In the genomic region with DNA sequence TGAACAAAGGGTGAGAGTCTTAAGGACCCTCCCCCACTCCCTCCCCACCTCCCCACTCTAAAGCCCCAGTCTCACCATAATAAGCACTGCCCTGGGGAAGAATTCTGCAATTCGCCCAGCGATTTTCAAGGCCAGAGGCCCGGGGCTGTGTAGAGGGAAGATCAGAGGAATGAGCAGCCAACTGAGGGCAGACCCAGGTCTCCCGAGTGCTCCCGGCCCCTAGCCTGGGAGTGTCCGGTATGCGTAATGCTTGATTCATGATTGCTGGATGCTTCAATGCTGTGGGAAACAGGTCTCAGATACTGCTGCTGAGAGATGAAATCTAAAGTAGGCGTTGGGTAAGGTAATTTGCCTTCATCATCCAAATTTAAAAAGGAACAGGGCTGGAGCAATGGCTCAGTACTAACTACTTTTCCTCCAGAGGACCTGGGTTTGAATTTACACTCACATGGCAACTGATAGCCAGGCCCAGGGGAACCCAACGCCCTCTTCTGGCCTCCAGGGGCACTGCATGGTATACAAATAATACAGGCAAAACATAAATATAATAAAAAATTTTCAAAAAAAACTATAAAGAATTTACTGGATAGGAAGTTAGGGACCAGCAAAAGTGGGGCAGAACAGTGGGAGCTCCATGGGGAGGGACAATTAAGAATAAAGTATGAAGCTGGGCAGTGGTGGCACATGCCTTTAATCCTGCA, we compare ENCODE assay signal across 17 mouse cellular contexts. TPM values are rescaled to one million over a fixed set of nuclear protein-coding genes. Genes with fewer than 3 reads are reported as not detected.
DNase-seq lines count a peak whose midpoint lies in the region; ATAC-seq lines count a peak whose summit lies in the region.
"Had no signal": no experiment of that assay in that cellular context is flagged by ENCODE, and none has a peak within 500 bp of the region (broad histone marks: within the 10 kb centered on the region; RNA-seq: fewer than 3 reads in every experiment).

No protein-coding gene starts in this region.

- no peak overlapping the region for H3K4me2 ChIP-seq in liver, embryonic 11.5 days
- H3K4me2 ChIP-seq in liver, embryonic 15.5 days, result no peak overlapping the region
- H3K4me2 ChIP-seq: kidney, embryonic 15.5 days had no signal

- no peak overlapping the region; the same call in 1 of the 2 replicates for H3K27ac ChIP-seq in liver, embryonic 11.5 days (ENCODE audit: low read depth, low read length)
- 0 out of 2 replicates have a peak overlapping the region, but pooled peaks have one; percentile 10 for H3K27ac ChIP-seq in liver, embryonic 15.5 days (replicated peaks)
- H3K27ac ChIP-seq: kidney, embryonic 15.5 days had no signal

- H3K9ac ChIP-seq in liver, embryonic 11.5 days (ENCODE audit: low read depth, low read length), result no peak overlapping the region
- no peak overlapping the region for H3K9ac ChIP-seq in liver, embryonic 15.5 days
- H3K9ac ChIP-seq: kidney, embryonic 15.5 days had no signal

- peaks cover 13% of the 10 kb centered on the region; the same call in 1 of the 2 replicates for H3K36me3 ChIP-seq in liver, embryonic 11.5 days (ENCODE audit: control insufficient read depth, insufficient read depth, low read length)
- H3K36me3 ChIP-seq in liver, embryonic 15.5 days (replicated peaks), result peaks cover 31% of the 10 kb centered on the region

- H3K4me1 ChIP-seq in liver, embryonic 11.5 days (replicated peaks; ENCODE audit: control insufficient read depth, insufficient read depth, low read length), result peaks cover 40% of the 10 kb centered on the region
- H3K4me1 ChIP-seq in liver, embryonic 15.5 days (replicated peaks), result peaks cover 72% of the 10 kb centered on the region

- DNase-seq in adrenal gland, adult 2 months, result peak; percentile 64
- no peak for DNase-seq in adrenal gland, postnatal 10 days
- peak; percentile 30 for DNase-seq in liver
- DNase-seq in liver, embryonic 11.5 days (ENCODE audit: low spot score), result no peak
- peak; percentile 14 for DNase-seq in MEL-GATA-1-ER (ENCODE audit: extremely low read depth, low read depth)
- DNase-seq in gastrocnemius, adult 18-20 months (ENCODE audit: low spot score), result no peak
- no peak for DNase-seq in ovary, adult 18-20 months (ENCODE audit: low spot score)
- DNase-seq: adrenal gland, postnatal 25 days; gastrocnemius, postnatal 10 days; heart, postnatal 10 days; lung, postnatal 14 days; thymus, postnatal 36 days had no signal

- H3K27me3 ChIP-seq in liver, embryonic 11.5 days (replicated peaks; ENCODE audit: control insufficient read depth, insufficient read depth, low read length), result no peaks in the 10 kb centered on the region
- H3K27me3 ChIP-seq in liver, embryonic 15.5 days, result no peaks in the 10 kb centered on the region
- H3K27me3 ChIP-seq: kidney, embryonic 15.5 days had no signal

- ATAC-seq in liver, embryonic 11.5 days (replicated peaks; ENCODE audit: low FRiP score), result no peak
- no peak for ATAC-seq in liver, embryonic 15.5 days (ENCODE audit: insufficient read depth)
- ATAC-seq: midbrain, embryonic 16.5 days had no signal

- WGBS in liver, embryonic 11.5 days, result 80% methylated on average over 9 of the region's 9 CpGs
- 73% methylated on average over 9 of the region's 9 CpGs for WGBS in liver, embryonic 15.5 days (ENCODE audit: insufficient replicate concordance)

- no peak overlapping the region for H3K4me3 ChIP-seq in liver, embryonic 11.5 days (ENCODE audit: low read depth, low read length)
- H3K4me3 ChIP-seq in liver, embryonic 15.5 days (replicated peaks), result no peak overlapping the region
- H3K4me3 ChIP-seq: kidney, embryonic 15.5 days had no signal

- H3K9me3 ChIP-seq in liver, embryonic 11.5 days (ENCODE audit: control insufficient read depth, low read length), result no peaks in the 10 kb centered on the region
- no peaks in the 10 kb centered on the region for H3K9me3 ChIP-seq in liver, embryonic 15.5 days (replicated peaks)
- H3K9me3 ChIP-seq: kidney, embryonic 15.5 days had no signal

RNA-seq across cellular contexts. Expression of a gene that starts 3.0 kb away (rescaled TPM):
- 10 to 100 TPM; 24.5 to 38.4 TPM for total RNA-seq in adrenal gland, adult 2 months (2021)
- 59.2 and 62.9 TPM in 2 replicates for polyA plus RNA-seq in adrenal gland, adult 2 months (2012; rRNA removed)
- total RNA-seq in adrenal gland, postnatal 10 days (2021), result 10 to 100 TPM; 43.9 to 57.2 TPM
- polyA plus RNA-seq in liver, embryonic 11.5 days (2014; fragmentation: Nextera tagmentation; extraction: Ambion mirVana), result 44.5 and 46.2 TPM in 2 replicates
- 25.6 and 25.9 TPM in 2 replicates for polyA plus RNA-seq in liver, embryonic 15.5 days (2015; fragmentation: Nextera tagmentation; extraction: Ambion mirVana)
- 10 to 100 TPM; 38.2 to 40.5 TPM for total RNA-seq in gastrocnemius, adult 18-20 months (2021)

RNA-seq across cellular contexts. Expression of a gene that starts 4.2 kb away (rescaled TPM):
- total RNA-seq in adrenal gland, adult 2 months (2021), result 100 to 1,000 TPM; 207 to 360 TPM
- 87.3 and 96.4 TPM in 2 replicates for polyA plus RNA-seq in adrenal gland, adult 2 months (2012; rRNA removed)
- 100 to 1,000 TPM; 293 to 337 TPM for total RNA-seq in adrenal gland, postnatal 10 days (2021)
- 172 and 177 TPM in 2 replicates for polyA plus RNA-seq in liver, embryonic 11.5 days (2014; fragmentation: Nextera tagmentation; extraction: Ambion mirVana)
- polyA plus RNA-seq in liver, embryonic 15.5 days (2015; fragmentation: Nextera tagmentation; extraction: Ambion mirVana), result 108 and 116 TPM in 2 replicates
- total RNA-seq in gastrocnemius, adult 18-20 months (2021), result 10 to 100 TPM; 65.1 to 72.7 TPM

RNA-seq across cellular contexts. Expression of a gene that starts 6.7 kb away (rescaled TPM):
- total RNA-seq in adrenal gland, adult 2 months (2021), result 1 to 10 TPM in 1 of 2 experiments, under 1 TPM in 1; 0.41 to 1.5 TPM
- polyA plus RNA-seq in adrenal gland, adult 2 months (2012; rRNA removed), result 3.8 and 5.6 TPM in 2 replicates
- total RNA-seq in adrenal gland, postnatal 10 days (2021), result 10 to 100 TPM; 11.0 to 38.6 TPM
- 2.2 and 2.6 TPM in 2 replicates for polyA plus RNA-seq in liver, embryonic 11.5 days (2014; fragmentation: Nextera tagmentation; extraction: Ambion mirVana)
- 1.1 and 1.9 TPM in 2 replicates for polyA plus RNA-seq in liver, embryonic 15.5 days (2015; fragmentation: Nextera tagmentation; extraction: Ambion mirVana)
- total RNA-seq in gastrocnemius, adult 18-20 months (2021), result 100 to 1,000 TPM; 273 to 289 TPM
- total RNA-seq: common myeloid progenitor, adult 5-6 weeks; left cerebral cortex, adult 8-10 months had no signal
- polyA plus RNA-seq: midbrain, embryonic 16.5 days had no signal

RNA-seq across cellular contexts. Expression of a gene that starts 8.8 kb away (rescaled TPM):
- total RNA-seq in adrenal gland, adult 2 months (2021), result 100 to 1,000 TPM; 329 to 332 TPM
- 49.2 and 65.1 TPM in 2 replicates for polyA plus RNA-seq in adrenal gland, adult 2 months (2012; rRNA removed)
- total RNA-seq in adrenal gland, postnatal 10 days (2021), result 100 to 1,000 TPM; 349 to 362 TPM
- 256 and 277 TPM in 2 replicates for polyA plus RNA-seq in liver, embryonic 11.5 days (2014; fragmentation: Nextera tagmentation; extraction: Ambion mirVana)
- 173 and 191 TPM in 2 replicates for polyA plus RNA-seq in liver, embryonic 15.5 days (2015; fragmentation: Nextera tagmentation; extraction: Ambion mirVana)
- 10 to 100 TPM; 50.1 to 56.1 TPM for total RNA-seq in gastrocnemius, adult 18-20 months (2021)

RNA-seq across cellular contexts. Expression of a gene that starts 9.4 kb away (rescaled TPM):
- total RNA-seq in adrenal gland, adult 2 months (2021), result 10 to 100 TPM; 30.8 to 36.6 TPM
- polyA plus RNA-seq in adrenal gland, adult 2 months (2012; rRNA removed), result 37.2 and 38.9 TPM in 2 replicates
- total RNA-seq in adrenal gland, postnatal 10 days (2021), result 10 to 100 TPM; 26.7 to 36.2 TPM
- polyA plus RNA-seq in liver, embryonic 11.5 days (2014; fragmentation: Nextera tagmentation; extraction: Ambion mirVana), result 21.2 and 23.1 TPM in 2 replicates
- 9.1 and 12.0 TPM in 2 replicates for polyA plus RNA-seq in liver, embryonic 15.5 days (2015; fragmentation: Nextera tagmentation; extraction: Ambion mirVana)
- 10 to 100 TPM; 19.0 to 19.8 TPM for total RNA-seq in gastrocnemius, adult 18-20 months (2021)

Comparison
In these comparisons a context has a peak if more than half of its experiments do, and no peak if none do; other contexts are left out.
1. DNase-seq: peak in adrenal gland, adult 2 months (single experiment), liver (single experiment) and MEL-GATA-1-ER (single experiment); none in adrenal gland, postnatal 10 days (single experiment), liver, embryonic 11.5 days (single experiment), gastrocnemius, adult 18-20 months (single experiment) and ovary, adult 18-20 months (single experiment).
2. RNA of a gene that starts 6.7 kb away (total RNA-seq): 273 to 289 TPM in gastrocnemius, adult 18-20 months; 11.0 to 38.6 TPM in adrenal gland, postnatal 10 days and 0.41 to 1.5 TPM in adrenal gland, adult 2 months; every median in the first group is over 4 times any median in the second.